Mouse (Mus musculus): ENCODE data around the gene Fcrl6. TPM values are rescaled to one million over a fixed set of nuclear protein-coding genes. Genes with fewer than 3 reads are reported as not detected.
A peak's percentile ranks its signal among the peaks of the same experiment; 100 is the strongest.

Fcrl6 gene
- polyA plus RNA-seq, 1 experiment from 2014 or later: not detected

- in situ Hi-C loops (cut with MboI; ENCODE audit: low pct_unique_long_range_greater_than_20kb): no loop called here
- DNase-seq (ENCODE audit: low read depth, low spot score): no peak
- POLR2A ChIA-PET: no interaction called here
- no peak for ATAC-seq
- TF ChIP-seq CTCF (IDR thresholded peaks at IDR 0.05): no peak
- H3K27me3 ChIP-seq: peaks cover 16% of the 10 kb centered on the region
- CTCF ChIA-PET: interaction anchor here (1.5 kb wide), 1 partner anchor 22 kb away, joined by 3 read pairs; no protein-coding TSS in a partner anchor
These were observed 13.1 kb upstream of the Fcrl6 start for GRCm38 (mm10) chr1:172615412-172615811.

GRCm38 (mm10) chr1:172614654-172615053 is 12.3 kb upstream of the Fcrl6 start:
- POLR2A ChIA-PET: no interaction called here
- H3K27me3 ChIP-seq: peaks cover 16% of the 10 kb centered on the region
- CTCF ChIA-PET: interaction anchor here (1.5 kb wide), 1 partner anchor 22 kb away, joined by 3 read pairs; no protein-coding TSS in a partner anchor
- no peak for ATAC-seq
- in situ Hi-C loops (cut with MboI; ENCODE audit: low pct_unique_long_range_greater_than_20kb): no loop called here
- no peak for DNase-seq (ENCODE audit: low read depth, low spot score)
- TF ChIP-seq CTCF (IDR thresholded peaks at IDR 0.05): no peak

GRCm38 (mm10) chr1:172612745-172613144 is 10.4 kb upstream of the Fcrl6 start:
- in situ Hi-C loops (cut with MboI; ENCODE audit: low pct_unique_long_range_greater_than_20kb): no loop called here
- peak; percentile 18 for TF ChIP-seq CTCF (IDR thresholded peaks at IDR 0.05)
- CTCF ChIA-PET: no interaction called here
- no peak for ATAC-seq
- DNase-seq (ENCODE audit: low read depth, low spot score): no peak
- peaks cover 13% of the 10 kb centered on the region for H3K27me3 ChIP-seq
- POLR2A ChIA-PET: interaction anchor here (0.6 kb wide), 1 partner anchor 232 kb away, joined by 3 read pairs; no protein-coding TSS in a partner anchor

- in situ Hi-C loops (cut with MboI; ENCODE audit: low pct_unique_long_range_greater_than_20kb): no loop called here
- no peak for TF ChIP-seq CTCF (IDR thresholded peaks at IDR 0.05)
- CTCF ChIA-PET: no interaction called here
- DNase-seq (ENCODE audit: low read depth, low spot score): no peak
- no peak for ATAC-seq
- POLR2A ChIA-PET: no interaction called here
- peaks cover 7% of the 10 kb centered on the region for H3K27me3 ChIP-seq
These were observed 9.0 kb upstream of the Fcrl6 start for GRCm38 (mm10) chr1:172611304-172611703.

GRCm38 (mm10) chr1:172594495-172594894 is 7.9 kb downstream of the Fcrl6 start:
- DNase-seq (ENCODE audit: low read depth, low spot score): no peak
- CTCF ChIA-PET: interaction anchor here (0.7 to 1.2 kb wide), 3 partner anchors 9 to 111 kb away, joined by 3 read pairs; no protein-coding TSS in a partner anchor
- H3K27me3 ChIP-seq: peaks cover 13% of the 10 kb centered on the region
- in situ Hi-C loops (cut with MboI; ENCODE audit: low pct_unique_long_range_greater_than_20kb): no loop called here
- peak; percentile 40 for ATAC-seq
- POLR2A ChIA-PET: no interaction called here
- peak; percentile 74 for TF ChIP-seq CTCF (IDR thresholded peaks at IDR 0.05)

GRCm38 (mm10) chr1:172593956-172594355 is 8.4 kb downstream of the Fcrl6 start:
- in situ Hi-C loops (cut with MboI; ENCODE audit: low pct_unique_long_range_greater_than_20kb): no loop called here
- DNase-seq (ENCODE audit: low read depth, low spot score) (no peak), ATAC-seq (no peak)
- POLR2A ChIA-PET: no interaction called here
- CTCF ChIA-PET: interaction anchor here (1.2 kb wide), 1 partner anchor 110 kb away, joined by 3 read pairs; no protein-coding TSS in a partner anchor
- TF ChIP-seq CTCF (IDR thresholded peaks at IDR 0.05): no peak
- H3K27me3 ChIP-seq: peaks cover 13% of the 10 kb centered on the region

GRCm38 (mm10) chr1:172593321-172593720 is 9.0 kb downstream of the Fcrl6 start:
- in situ Hi-C loops (cut with MboI; ENCODE audit: low pct_unique_long_range_greater_than_20kb): no loop called here

GRCm38 (mm10) chr1:172590385-172590784 is 12.0 kb downstream of the Fcrl6 start, which contains the start of gene Slamf8:
TSS of gene Slamf8 (minus strand) at chr1:172590568.
- TF ChIP-seq CTCF (IDR thresholded peaks at IDR 0.05): no peak
- CTCF ChIA-PET: no interaction called here
- ATAC-seq (no peak), DNase-seq (ENCODE audit: low read depth, low spot score) (no peak)
- peaks cover 12% of the 10 kb centered on the region for H3K27me3 ChIP-seq
- in situ Hi-C loops (cut with MboI; ENCODE audit: low pct_unique_long_range_greater_than_20kb): no loop called here
- POLR2A ChIA-PET: no interaction called here

More at GRCm38 (mm10) chr1:172593321-172593720, 9.0 kb downstream of the Fcrl6 start:
- DNase-seq (ENCODE audit: low read depth, low spot score) (no peak), ATAC-seq (no peak)
- POLR2A ChIA-PET: no interaction called here
- TF ChIP-seq CTCF (IDR thresholded peaks at IDR 0.05): no peak
- H3K27me3 ChIP-seq: peaks cover 9% of the 10 kb centered on the region
- CTCF ChIA-PET: interaction anchor here (1.7 kb wide), 1 partner anchor 64 kb away, joined by 5 read pairs; no protein-coding TSS in a partner anchor

- in situ Hi-C loops (cut with MboI; ENCODE audit: low pct_unique_long_range_greater_than_20kb): no loop called here
- no peak for DNase-seq (ENCODE audit: low read depth, low spot score)
- POLR2A ChIA-PET: no interaction called here
- peaks cover 13% of the 10 kb centered on the region for H3K27me3 ChIP-seq
- no peak for TF ChIP-seq CTCF (IDR thresholded peaks at IDR 0.05)
- ATAC-seq: no peak
- CTCF ChIA-PET: interaction anchor here (0.5 to 1.4 kb wide), 2 partner anchors 10 to 57 kb away, joined by 3 read pairs; no protein-coding TSS in a partner anchor
These were observed 16.5 kb downstream of the Fcrl6 start for GRCm38 (mm10) chr1:172585612-172586567.

- DNase-seq (ENCODE audit: low read depth, low spot score) (no peak), ATAC-seq (no peak)
- in situ Hi-C loops (cut with MboI; ENCODE audit: low pct_unique_long_range_greater_than_20kb): no loop called here
- ChIA-PET POLR2A (no interaction called here), CTCF (interaction anchor here (1.4 kb wide), 1 partner anchor 56 kb away, joined by 3 read pairs; no protein-coding TSS in a partner anchor)
- peaks cover 13% of the 10 kb centered on the region for H3K27me3 ChIP-seq
- TF ChIP-seq CTCF (IDR thresholded peaks at IDR 0.05): no peak
These were observed 17.3 kb downstream of the Fcrl6 start for GRCm38 (mm10) chr1:172585026-172585425.

- CTCF ChIA-PET: no interaction called here
- in situ Hi-C loops (cut with MboI; ENCODE audit: low pct_unique_long_range_greater_than_20kb): no loop called here
These were observed 18.1 kb downstream of the Fcrl6 start for GRCm38 (mm10) chr1:172584271-172584670.

More at GRCm38 (mm10) chr1:172584271-172584670, 18.1 kb downstream of the Fcrl6 start:
- ATAC-seq (no peak), DNase-seq (ENCODE audit: low read depth, low spot score) (no peak)
- TF ChIP-seq CTCF (IDR thresholded peaks at IDR 0.05): no peak
- peaks cover 13% of the 10 kb centered on the region for H3K27me3 ChIP-seq
- POLR2A ChIA-PET: no interaction called here
